Mouse (Mus musculus): ENCODE data around the gene Klk1b5.
A peak's percentile ranks its signal among the peaks of the same experiment; 100 is the strongest.

The Klk1b5 gene

DNA sequence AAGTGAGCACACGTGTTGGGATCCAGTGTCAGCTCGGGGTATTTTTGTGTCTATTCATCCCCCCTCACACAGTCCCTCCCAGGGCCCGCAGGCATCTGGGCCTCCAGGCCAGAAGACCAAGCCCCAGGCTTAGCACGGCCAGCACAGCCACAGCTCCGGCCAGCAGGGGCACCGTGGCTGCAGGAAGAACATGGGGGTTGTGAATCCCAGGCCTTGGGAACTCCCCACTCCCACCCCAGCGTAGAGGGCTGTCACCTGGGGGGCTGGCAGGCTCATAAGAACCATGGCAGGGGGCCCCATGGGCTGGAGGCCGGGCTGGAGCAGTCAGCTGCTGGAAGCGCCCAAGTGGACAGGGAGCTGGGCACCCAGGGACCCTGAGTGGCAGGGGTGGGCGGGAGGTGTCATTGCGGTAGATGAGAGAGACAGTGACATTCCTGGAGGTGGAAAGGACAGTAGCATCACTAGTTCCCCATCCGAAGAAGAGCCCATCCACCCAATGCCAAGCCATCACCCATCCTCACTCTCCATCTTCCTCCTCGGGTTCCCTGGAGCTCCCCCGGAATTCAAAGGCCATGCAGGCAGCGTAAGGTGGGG lies 37.4 kb downstream of the Klk1b5 start:
- DNase-seq (ENCODE audit: low spot score), result peak; percentile 61

DNA sequence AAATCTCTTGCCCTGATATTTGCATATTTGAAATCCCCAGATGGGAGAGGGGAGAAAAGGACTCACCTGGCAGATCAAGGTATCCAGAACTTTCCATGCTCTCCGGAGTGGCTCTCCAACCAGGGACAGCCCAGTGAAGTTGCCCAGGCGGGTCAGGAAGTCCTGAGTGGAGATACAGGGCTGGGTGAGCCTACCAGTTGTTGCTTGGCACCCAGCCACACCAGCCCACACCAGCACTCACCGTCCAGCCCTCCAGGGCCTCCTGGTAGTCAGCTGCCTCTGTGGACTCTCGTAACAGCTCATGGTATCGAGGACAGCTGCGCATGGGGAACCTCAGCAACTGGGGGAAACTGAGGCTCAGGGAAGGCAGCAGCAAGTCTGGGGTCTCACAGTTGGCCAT lies 39.2 kb downstream of the Klk1b5 start:
- DNase-seq (ENCODE audit: low spot score), result peak; percentile 59

GRCm38 (mm10) chr7:44257278-44257677 lies 41.5 kb downstream of the Klk1b5 start, which contains the start of gene Acp4:
Acp4 (minus strand) TSS chr7:44257378.
- no peak for DNase-seq (ENCODE audit: low spot score)

GRCm38 (mm10) chr7:44260410-44260809 lies 44.7 kb downstream of the Klk1b5 start:
- DNase-seq (ENCODE audit: low spot score), result no peak

DNA sequence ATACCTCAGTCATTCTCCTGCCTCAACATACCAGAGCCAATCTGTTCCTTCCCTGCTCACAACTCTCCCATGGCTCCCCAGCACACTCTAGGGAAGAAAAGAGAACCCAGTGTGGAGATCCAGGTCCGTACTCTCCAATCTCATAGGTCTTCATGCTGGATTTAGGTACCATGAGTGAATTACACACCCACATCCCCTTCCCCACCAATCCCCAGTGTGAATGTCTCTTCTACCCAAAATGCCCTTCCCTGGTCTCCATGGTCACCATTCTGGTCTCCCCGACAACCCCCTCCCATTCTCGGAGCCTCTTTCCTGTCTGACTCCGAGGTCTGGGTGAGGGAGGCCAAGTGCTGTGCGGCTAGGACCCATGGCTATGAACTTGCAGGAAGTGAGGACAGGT lies 45.4 kb downstream of the Klk1b5 start, which contains the start of gene Gm15517:
Gene Gm15517, plus strand, starts transcription at position 301 of the 400 bp plus-strand sequence.
- no peak for DNase-seq (ENCODE audit: low spot score)

DNA sequence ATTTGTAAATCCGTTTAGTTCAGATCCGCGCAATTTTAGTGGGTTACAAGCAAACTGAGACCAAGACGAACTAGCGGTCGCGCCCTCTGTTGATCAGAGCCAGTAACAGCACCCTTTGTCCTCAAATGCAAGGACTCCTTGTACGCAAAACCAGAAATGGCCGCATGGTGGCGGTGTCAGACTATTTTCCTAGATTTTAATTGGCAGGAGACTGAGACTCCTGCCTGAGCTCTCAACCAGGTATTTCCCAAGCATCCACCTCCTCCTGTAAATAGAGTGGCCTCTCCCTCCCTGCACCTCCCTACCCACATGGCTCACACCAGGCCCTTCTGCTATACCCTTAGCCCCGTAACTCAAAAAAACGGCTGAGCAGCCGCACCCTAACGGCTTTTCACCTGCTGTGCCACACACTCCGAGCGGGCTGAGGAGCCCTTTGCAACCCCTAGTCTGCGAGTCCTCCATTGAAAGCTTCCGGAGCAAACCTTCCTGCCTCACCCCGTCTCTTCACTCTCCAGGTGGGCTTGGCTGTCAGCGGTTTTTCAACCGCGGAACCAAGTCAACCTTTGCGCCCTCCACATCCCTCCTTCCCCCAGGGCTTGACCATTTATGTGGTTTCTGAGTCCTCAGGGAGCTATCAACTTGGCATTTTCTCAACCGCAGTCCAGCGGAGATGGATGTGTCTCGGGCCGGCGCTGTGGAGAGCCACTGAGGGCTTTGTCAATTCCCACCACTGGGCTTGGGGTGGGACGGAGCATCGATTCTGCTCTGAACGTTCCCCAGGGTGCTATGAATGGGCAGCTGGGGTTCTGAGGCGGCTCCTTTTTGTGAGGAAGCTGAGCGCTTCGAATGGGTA lies 47.3 kb downstream of the Klk1b5 start:
- peak; percentile 96 for DNase-seq (ENCODE audit: low spot score)

DNA sequence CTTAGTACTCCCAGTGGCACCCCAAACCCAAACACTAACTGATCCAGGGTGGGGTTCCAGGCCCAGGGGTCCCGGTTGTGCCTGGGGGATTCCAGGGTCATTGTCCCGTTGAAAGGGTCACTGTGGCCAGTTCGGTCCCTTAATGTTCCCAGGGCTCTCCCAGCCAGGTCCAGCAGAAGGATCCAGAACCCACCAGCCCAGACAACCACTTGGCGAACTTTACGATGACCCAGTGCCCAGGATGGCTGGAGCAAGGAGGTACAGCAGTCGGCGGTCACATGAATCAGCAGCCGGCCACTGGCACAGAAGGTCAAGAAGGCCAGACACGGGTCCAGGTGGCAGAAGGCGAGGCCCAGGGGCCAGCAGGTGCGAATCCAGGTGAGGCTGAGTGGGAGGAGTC lies 52.4 kb downstream of the Klk1b5 start:
- DNase-seq (ENCODE audit: low spot score), result no peak

DNA sequence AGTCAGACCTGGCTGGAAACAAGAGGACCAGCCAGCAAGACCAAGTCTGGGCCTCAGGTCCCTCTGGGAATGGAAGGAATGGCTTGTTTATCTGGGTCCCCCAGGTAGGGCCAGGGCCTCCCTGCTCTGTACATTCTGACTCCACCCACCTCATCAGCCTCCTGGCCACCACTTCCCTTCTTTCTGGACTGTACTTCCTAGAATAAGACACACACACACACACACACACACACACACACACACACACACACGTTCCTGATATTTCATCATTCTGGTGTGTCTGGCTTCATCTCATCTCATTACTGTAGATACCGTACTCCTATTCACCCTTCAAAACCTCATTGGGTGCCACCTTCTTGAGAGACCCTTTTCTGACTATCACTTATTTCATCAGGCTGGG lies 53.7 kb downstream of the Klk1b5 start:
- DNase-seq (ENCODE audit: low spot score), result no peak
